Mouse (Mus musculus) naive thymus-derived CD4-positive, alpha-beta T cell, adult 2 months (primary cell): Measurements from ENCODE around the gene A4gnt.
"Not testable (repeated sequence)": the region's sequence is repeated elsewhere in the genome, so short reads cannot be mapped to it uniquely, and the experiment has no call there.

ENCODE experiments used
- DNase-seq: peaks from one replicate; pipeline ENCODE4 v3.0.0-alpha.2; 2011; ENCODE audit warnings: low read depth

Gene A4gnt

DNA sequence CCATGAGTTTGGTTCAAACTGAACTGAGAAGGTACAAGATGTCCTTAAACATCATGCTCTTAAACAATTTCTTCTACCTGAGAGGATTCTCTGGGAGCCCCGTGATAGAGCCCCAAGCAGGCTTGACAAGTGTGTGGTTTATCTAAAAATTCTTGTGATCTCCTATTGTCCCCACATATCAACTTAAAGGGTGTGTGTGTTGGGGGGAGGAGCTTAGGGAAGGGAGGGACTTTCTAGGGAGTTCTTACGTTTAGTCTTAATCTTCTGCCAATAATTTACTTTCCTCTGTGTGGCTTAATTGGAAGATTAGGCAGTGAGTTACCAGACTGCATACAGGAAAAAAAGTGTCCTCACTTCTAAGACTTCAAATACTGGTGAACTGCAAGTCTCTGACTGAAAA, at the start of gene A4gnt:
TSS of gene A4gnt (plus strand) at position 301 of the 400 bp plus-strand sequence.
- no peak for DNase-seq

DNA sequence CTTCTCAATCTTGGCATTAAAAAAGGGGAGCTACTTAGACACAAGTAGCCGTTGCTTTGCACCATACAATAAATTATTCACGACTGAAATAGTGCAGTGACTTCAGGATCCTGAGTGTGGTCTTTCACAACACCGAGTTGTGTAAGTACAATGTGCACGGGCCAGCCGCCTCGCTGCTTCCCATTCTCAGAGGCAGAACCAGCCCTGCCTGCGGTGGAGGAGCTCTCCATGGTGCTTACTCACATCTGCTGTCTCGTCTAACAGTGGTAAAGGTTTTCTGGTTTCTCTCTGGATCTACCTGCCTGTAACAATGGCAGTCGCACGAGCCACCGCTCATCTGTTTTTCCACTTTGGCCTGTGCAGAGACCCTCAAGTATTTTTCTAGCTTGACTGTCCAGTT, 48.6 kb upstream of the A4gnt start:
- peak; percentile 71 for DNase-seq

DNA sequence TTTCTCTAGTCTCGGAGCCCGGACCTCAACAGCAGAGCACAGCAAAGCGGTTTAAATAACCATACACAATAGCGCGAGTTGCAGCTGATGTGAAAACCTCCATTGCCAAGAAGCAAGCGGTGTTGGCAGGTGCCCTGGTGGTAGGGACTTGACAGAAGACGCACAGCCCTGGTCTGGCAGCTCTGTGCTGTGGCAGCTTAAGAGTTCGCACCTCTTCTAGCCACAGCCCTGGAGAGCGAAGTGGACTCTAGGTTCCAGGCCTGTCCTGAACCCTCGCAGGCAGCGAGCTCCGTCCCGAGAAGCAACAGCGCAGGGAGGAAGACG, 44.3 kb upstream of the A4gnt start:
- DNase-seq: peak; percentile 45

DNA sequence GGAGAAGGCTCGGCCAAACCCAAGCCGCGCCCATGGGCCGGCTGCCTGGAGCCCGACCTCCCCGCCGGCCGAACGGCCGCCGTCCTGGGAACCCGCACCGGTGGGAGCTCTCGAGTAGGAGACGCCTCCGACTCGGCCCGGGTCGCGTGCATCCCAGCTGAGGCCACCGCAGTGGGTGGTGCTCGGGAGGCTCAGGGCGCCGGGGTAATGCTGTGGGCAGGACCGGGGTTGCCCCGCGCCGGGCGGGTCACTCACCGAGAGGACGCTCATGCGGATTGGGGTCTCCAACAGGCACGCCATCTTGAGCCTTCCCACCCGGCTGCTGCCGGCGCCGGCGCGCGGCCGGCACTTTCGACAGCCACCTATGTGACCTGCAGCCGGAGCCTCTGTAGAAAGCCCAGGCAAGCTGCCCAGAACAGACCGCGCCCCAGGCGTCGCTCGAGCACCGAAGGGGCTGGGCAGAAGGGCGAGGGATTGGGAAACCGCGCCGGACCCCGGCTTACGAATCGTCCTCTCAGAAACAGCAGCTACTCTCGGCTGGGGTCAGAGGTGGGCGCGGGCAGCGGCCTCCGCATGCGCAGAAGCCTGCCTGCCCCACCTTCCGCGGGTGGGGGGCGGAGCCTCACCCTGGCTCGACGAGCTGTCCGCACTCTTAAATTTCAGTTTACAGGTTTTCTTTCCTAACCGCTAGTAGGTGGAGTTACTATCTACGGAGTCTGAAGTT, 43.8 kb upstream of the A4gnt start, which contains the start of gene Armc8:
TSS of gene Armc8 (minus strand) at position 553 of the 724 bp plus-strand sequence.
- DNase-seq: peak; percentile 93

DNA sequence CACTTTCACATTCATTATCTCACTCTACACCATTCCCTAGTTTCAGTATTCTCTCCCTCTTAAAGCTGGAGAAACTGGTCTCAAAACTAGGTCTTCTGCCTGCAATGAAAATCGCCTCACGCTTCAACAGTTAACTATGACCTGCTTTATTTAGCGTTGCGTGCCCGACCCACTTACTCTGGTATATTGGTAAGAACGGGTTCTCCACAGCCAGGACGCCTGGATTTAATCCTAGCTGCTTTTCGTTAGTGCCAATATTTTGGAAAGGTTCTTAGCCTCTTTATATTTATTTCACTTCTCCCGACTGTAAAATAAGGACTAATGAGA, 43.3 kb upstream of the A4gnt start:
- no peak for DNase-seq

DNA sequence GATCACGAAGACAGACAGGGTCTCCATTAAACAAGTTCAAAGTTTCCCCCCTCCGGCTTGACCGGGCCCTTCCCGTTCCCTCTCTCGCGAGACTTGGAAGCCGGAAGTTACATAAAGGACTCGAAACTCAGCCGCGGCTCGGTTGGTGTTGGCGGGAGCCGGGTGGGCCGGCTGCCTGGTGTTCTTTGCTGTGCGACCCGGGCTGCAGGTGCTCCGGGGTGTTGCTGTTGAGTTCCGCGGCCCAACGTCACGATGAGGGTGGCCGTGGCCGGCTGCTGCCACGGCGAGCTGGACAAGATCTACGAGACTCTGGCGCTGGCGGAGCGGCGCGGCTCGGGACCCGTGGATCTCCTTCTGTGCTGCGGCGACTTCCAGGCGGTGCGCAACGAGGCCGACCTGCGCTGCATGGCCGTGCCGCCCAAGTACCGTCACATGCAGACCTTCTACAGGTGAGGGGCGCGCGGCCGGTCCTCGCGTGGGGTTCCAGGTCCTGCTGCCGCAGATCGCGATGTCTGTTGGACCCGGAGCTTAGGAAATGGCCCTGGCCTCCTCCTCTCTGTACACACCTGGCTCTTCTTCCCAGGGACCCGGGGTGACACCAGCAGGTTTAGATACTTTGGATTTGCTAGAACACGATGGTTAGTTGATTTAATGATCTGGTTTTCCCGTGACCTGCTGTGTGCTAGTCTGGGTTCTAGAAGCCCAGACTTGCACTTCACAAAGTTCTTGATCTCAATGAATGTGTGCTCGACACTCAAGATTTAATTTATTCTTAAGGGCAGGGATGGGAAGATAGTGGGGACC, 36.4 kb upstream of the A4gnt start, which contains the start of gene Dbr1:
TSS of gene Dbr1 (plus strand) at position 123 of the 804 bp plus-strand sequence.
- peak; percentile 93 for DNase-seq

DNA sequence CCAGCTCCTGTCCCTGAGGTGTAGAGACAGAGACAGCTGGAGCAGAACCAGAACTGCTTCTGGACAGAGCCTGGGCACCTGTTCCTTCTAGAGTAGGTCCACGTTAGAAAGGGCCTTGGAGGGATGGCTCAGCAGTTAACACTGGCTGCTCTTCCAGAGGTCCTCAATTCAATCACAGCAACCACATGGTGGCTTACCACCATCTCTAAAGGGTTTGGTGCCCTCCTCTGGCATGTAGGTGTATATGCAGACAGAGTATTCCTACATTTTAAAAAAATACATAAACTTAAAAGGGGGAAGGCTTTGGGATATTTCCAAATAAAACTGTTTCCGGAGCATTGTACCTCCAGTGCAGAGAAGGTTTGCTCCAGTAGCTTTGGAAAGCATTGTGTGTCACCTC, 31.6 kb upstream of the A4gnt start:
- peak; percentile 71 for DNase-seq

DNA sequence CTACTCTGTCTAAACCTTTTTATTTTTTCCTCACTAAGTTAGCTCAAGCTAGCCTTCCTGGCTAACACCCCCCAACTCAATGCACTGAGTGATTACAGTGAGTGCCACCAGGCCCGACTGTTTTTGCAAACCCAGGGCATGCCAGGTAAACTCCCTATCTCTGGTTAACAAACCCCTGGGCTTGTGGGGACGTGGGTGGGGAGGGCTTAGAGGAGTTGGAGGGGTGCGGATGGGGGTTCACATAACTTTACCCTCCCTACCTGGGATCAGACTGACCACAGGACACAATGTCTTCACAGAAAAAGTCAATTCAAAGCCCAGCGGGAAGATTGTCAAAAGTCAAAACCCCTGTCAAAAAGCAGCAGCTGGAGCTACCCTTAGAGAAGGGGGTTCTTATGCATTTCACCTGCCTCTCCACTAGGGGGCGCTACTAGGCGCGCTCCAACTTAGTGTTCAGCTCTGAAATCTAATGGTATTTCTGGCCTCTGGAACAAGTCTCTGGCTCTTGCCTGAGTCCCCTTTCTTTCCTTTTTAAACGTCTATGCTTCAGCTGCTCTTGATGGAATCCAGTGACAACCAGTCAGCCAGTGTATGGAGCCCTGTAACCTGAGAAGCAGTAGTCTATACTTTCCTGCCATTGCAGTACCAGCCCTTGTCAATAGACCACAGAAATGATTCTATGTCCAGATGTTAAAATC, 24.6 kb upstream of the A4gnt start:
- DNase-seq: peak; percentile 64

DNA sequence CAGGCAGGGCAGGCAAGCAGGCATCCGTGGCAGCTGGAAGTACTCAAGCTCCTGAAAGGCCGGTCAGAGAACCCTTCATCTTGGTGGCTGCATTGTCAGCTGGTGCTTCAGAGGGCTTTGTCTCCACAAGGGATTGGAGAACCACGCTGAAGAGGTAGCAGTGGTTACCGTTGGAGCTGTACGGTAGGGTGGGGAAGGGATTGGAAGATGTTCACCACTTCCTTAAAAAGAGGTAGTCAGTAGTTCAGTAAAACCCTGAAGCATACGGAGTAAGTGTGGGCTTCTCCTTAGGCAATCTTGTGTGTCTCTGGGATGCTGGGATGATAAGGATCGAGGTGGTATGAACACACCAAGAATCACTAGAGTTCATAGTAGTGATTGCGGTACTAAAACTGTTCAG, 21.2 kb upstream of the A4gnt start:
- DNase-seq: no peak

DNA sequence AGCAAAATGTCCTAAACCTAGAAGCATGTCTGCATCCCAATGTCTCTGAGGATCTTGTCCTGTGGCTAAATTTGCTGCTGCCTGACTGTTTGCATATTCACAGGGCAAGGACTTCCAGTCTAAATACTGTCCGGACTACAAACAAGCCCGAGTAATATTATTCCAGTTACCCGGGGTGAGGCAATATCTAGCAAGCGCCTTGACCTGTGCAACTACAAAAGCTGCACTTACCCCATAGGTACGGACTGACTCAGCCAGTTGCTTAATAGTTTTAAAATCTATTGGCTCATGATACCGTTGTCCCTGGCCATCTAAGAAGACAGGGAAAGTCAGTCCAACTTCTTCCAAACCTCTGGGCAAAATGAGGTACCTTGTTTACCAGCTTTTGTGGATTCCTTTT, 13.2 kb upstream of the A4gnt start:
- DNase-seq: not testable (repeated sequence)

DNA sequence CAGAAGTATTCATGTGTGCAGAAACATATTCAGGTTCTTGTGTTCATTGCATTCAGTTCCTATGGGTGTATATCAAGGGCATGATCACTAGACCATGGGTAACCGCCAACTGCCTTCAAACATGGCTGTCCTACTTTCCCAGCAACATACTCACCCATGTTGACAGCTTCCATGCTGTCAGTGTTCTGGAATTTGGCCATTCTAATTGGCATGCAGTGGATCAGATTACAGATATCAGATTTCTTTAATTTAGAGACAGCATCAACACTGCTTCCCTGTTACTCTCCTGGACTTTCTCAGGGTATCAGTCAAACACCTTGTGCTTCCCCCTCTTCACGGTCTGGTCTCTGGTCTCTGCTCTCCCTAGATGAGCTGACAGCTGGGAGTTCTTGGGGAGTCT, 8.7 kb upstream of the A4gnt start:
- no peak for DNase-seq

DNA sequence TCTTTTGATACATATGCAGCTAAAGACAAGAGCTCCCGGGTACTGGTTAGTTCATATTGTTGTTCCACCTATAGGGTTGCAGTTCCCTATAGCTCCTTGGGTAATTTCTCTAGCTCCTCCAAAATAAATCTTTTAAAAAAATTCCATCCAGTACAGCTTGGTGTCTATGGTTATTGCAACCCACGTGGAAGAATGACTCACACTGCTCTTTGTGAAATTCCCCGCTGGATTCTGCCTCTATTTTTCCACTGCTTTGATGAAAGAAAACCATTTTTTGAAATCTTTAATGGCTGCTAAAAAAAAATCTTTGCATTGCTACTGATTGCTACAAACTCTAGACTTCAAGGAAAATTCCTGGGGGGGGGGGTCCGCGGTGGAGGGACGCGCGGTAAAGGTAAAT, 7.4 kb downstream of the A4gnt start:
- no peak for DNase-seq

DNA sequence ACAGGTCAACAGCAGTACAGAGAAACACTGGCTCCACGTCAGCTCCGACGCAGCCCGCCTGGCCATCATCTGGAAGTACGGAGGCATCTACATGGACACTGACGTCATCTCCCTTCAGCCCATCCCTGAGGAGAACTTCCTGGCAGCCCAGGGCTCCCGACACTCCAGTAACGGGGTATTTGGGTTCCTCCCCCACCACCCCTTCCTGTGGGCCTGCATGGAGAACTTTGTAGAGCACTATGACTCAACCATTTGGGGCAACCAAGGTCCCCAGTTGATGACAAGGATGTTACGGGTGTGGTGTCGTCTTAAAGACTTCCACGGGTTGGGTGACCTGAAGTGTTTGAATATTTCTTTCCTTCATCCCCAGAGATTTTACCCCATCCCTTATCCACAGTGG, 7.9 kb downstream of the A4gnt start:
- no peak for DNase-seq

DNA sequence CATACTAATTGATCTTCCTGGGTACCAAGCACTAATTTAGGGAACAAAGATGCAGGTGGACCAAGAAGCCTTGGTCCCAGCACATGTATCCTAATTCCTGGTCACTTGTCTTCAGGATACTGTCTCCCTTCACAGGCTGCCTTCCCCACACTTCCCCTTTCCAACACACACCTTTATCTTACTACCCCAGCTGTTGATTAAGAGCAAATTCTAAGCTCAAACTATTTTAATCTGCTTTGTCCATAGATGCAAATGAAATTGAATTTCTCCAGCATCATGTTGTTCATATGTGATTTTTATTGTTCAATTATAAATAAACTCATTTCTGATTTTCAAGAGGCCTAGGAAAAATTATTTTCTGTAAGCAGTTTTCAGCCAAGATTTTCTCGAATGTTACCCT, 9.7 kb downstream of the A4gnt start:
- no peak for DNase-seq

DNA sequence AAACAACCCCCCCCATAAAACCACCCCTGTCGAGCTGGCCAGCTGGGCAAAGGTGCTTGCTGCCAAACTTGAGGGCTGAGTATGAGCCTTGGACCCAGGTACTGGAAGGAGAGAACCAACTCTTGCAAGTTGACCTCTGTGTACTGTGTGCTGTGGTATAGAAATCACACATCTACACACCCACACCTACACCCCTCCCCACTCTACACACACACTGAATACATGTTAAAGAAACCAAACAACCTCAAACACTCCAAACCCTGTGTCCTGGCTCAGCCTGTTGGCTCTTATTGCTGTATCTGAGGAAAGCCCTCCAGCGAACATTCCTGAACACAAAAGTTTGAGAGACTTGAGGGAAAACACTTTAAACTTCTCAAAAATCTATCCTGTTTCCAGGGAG, 10.7 kb downstream of the A4gnt start:
- DNase-seq: no peak

DNA sequence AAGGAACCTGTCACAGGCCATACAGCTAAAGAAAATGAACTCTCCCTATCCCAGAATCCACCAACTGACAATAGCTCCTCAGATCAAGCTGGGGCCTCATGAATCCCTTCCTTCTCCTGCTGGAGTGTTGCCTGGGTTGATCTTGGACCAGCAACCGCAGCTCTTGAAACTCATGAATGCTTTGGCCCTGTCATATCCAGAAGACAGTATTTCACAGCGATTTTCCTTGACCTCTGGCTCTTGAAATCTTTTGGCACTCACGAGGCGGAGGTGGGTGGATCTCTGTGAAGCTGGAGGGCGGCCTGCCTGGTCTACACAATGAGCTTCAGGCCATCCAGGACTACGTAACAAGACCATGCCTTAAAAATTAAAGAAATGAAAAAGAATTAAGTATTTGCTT, 11.8 kb downstream of the A4gnt start:
- DNase-seq: no peak

DNA sequence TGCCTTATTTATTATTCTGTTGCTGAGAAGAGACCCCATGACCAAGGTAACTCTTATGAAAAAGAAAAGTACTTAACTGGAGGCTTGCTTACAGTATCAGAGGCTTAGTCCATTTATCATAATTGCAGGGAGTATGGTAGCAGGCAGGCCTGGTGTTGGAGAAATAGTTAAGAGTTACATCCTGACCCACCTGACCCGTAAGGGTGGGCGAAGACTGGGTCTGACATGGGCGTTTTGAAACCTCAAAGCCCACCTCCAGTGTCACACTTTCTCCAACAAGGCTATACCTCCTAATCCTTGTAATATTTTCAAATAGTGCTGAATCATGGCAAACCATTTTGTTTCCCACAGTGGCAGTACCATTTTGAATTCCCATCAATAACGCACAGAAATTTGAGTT, 16.3 kb downstream of the A4gnt start:
- DNase-seq: no peak

DNA sequence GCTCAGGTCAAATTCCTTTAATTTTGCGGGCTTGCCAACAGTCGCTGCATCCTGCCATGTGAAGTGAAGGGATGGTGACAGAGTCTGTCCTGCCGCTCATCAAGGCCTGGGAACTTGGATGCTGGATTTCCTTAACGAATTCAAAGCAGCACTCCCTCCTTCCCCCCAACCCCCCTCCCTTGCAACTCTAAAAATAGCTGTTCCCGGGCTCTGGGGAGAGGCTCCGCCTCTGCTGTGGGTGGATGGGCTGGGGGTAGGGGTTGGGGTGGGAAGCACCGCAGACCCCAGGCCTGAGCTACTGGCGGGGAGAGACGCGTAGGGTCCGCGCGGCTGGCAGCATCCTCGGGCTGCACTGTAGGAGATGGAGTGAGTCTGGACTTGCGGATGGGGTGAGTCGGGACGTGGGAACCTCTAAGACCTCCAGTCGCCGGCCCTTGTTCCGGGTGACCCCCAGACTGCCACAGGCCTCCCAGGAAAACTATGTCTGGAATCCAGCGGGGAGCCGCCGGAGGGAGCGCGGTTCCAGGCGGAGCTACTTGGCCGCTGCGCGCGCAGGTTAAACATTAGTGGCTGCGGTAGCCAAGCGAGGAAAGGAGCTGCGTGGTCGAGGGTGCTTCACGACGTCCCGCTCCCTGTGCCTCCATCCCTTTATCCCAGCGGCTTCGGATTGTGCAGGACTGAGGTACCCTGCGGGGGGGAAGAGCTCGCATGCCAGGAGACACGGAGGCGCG, 17.1 kb downstream of the A4gnt start, which contains the start of gene Dzip1l:
TSS of gene Dzip1l (plus strand) at position 216 of the 731 bp plus-strand sequence.
- no peak for DNase-seq

DNA sequence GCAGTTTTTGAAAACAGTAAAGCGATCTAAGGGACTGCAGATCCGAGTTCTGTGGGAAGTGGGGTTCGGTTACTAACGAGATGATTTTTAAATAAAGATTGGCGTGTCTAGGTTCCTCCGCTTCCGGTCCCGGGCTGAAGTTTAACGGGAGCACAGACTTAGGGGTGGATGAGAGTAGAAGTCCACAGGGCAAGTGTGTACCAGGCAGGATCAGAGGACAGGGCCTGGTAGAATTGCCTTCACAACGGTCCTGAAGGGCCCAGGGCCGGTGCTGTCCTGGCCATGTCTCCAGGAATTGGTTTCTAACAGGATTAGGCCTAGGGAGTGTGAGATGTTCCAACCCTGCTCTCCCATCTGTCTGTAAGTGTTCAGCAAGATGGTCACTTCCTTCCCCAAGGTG, 17.8 kb downstream of the A4gnt start:
- no peak for DNase-seq

DNA sequence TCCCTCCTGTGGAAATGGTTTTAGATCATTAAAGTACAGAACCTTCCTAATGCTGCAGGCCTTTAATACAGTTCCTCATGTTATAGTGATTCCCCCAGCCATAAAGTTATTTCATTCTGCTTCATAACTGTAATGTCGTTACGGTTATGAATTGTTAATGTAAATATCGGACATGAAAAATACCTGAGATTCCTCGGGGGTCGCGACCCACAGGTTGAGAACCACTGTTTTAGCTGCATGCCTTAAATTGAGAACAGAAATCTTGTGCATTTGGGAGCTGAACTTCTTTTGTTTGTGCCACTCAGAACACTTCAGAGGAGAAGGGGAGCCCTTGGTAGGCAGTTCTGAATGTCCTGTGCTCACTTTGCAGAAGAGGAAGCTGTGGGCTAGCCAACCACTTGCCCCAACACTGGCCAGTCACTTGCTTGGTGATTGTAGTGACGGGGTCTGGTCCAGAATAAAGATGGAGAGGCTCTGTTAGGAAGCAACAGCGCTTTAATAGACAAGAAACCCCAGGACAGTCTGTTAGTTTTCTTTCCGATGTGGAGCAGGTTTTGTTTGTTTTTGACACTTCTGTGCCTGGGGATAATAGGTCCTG, 18.3 kb downstream of the A4gnt start:
- DNase-seq: no peak

DNA sequence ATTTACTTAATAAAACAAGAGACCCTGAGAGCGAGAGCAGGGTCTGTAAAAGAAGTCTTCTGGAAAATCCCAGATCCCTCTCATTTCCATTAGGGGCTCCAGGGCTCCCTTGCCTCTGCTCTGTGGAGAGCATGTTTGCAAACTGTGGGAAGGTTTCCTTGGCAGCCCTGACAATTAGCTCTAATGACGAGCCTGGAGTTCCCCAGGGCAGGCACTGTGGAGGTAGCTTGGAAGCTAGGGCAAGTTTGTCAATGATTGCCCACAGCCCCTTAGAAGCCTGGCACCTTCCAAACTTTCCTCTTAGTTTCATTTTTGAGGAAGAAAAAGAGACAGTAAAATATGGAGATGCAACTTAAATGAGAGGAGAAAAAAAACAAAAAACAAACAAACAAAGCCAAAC, 19.5 kb downstream of the A4gnt start:
- no peak for DNase-seq

DNA sequence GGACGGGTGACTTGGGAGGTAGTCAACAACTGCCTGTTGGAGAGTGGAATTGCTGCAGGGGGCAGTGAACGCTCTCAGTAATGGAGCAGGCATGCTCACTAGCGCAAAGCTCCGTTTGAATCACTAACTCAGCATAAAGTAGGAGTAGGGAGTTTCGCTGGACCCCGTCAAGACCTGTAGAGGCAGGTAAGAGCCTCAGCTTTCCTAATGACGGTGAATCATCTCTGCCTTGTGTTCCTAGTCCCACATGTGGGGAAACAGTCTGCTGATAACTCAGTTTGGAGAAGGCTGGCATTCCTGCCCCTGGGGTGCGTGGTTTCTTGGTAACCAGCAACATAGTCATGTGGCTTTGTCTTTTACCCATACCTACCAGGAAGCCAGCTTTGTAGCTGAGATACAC, 20.0 kb downstream of the A4gnt start:
- DNase-seq: no peak
